Mouse (Mus musculus): ENCODE measurements around the gene Kcnj4. TPM values are rescaled to one million over a fixed set of nuclear protein-coding genes. Genes with fewer than 3 reads are reported as not detected.
A peak's percentile ranks its signal among the peaks of the same experiment; 100 is the strongest.

The Kcnj4 gene
- polyA plus RNA-seq, 1 experiment from 2014 or later: 0.18 TPM

DNA sequence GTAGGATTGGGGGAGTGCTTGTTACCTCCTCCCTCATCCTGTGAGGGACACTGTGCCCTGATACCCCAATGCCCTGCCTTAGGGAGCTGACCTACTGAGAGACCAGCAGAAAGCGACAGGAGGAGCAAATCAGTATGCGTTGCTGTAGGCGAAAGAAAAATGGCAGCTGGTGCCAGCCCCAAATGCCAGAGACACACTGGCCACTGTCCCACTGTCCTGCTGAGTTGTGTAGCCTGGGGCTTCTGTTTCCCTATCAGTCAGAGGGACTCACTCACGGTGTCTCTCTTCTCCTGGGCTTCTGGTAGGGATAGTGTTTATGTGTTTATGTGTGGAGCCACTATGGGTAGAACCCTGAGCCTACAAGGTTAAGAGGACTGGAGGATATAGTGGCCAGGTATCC is 12.7 kb upstream of the Kcnj4 start:
- WGBS: 74% methylated on average over 4 of the region's 4 CpGs
- Histone ChIP-seq H3K4me2 (ENCODE audit: low read length) (no peak overlapping the region), H3K9ac (ENCODE audit: low read length) (no peak overlapping the region), H3K4me1 (ENCODE audit: control insufficient read depth, insufficient read depth, low read length) (peaks cover 11% of the 10 kb centered on the region), H3K9me3 (replicated peaks; ENCODE audit: control insufficient read depth, low read length) (no peaks in the 10 kb centered on the region), H3K27me3 (replicated peaks; ENCODE audit: control insufficient read depth, insufficient read depth, low read length) (peaks cover 42% of the 10 kb centered on the region), H3K27ac (ENCODE audit: low read depth, low read length) (no peak overlapping the region), H3K36me3 (ENCODE audit: control insufficient read depth, insufficient read depth, low read length) (no peaks in the 10 kb centered on the region), H3K4me3 (ENCODE audit: low read depth, low read length) (no peak overlapping the region)
- DNase-seq (ENCODE audit: low spot score): no peak
- ATAC-seq: no peak

- H3K4me2 ChIP-seq (ENCODE audit: low read length): peak within 1 kb of the TSS; percentile 81
- peaks cover 53% of the 10 kb centered on the region for H3K27me3 ChIP-seq (replicated peaks; ENCODE audit: control insufficient read depth, insufficient read depth, low read length)
- peak within 1 kb of the TSS; percentile 41 for H3K4me3 ChIP-seq (ENCODE audit: low read depth, low read length)
- 1% methylated on average over 71 of the region's 71 CpGs for WGBS
- H3K9ac ChIP-seq (ENCODE audit: low read length): peak within 1 kb of the TSS; percentile 48
- peak; percentile 58 for DNase-seq (ENCODE audit: low spot score)
- peak; percentile 49; the same call in 1 of the 2 replicates for ATAC-seq
- peaks cover 11% of the 10 kb centered on the region for H3K4me1 ChIP-seq (ENCODE audit: control insufficient read depth, insufficient read depth, low read length)
- H3K36me3 ChIP-seq (ENCODE audit: control insufficient read depth, insufficient read depth, low read length): no peaks in the 10 kb centered on the region
- no peaks in the 10 kb centered on the region for H3K9me3 ChIP-seq (replicated peaks; ENCODE audit: control insufficient read depth, low read length)
- H3K27ac ChIP-seq (ENCODE audit: low read depth, low read length): no peak within 1 kb of the TSS
These were observed 11.4 kb upstream of the Kcnj4 start, which contains the start of gene Kdelr3 for GRCm38 (mm10) chr15:79516171-79517096. Kdelr3 (plus strand) TSS chr15:79516411.

DNA sequence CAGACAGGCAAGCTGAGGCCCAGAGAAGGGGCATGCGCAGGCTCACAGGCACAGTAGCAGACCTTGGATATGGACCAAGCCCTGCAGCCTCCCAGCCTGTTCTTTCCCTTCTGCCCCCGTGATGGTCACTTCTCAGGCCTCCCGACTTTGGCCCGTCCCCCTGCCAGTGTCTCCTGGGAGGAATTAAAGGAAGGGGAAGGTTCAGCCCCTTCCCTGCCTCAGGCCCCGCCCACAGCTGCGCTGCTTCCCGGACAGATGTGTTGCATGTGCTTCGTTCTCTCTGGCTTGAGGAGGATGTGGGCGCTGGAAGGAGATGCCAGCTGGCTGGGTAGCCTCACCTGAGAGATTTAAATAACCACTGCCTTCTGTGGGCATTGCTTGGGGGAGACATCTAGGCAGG is 8.9 kb upstream of the Kcnj4 start:
- DNase-seq (ENCODE audit: low spot score) (no peak), ATAC-seq (no peak)
- Histone ChIP-seq H3K9me3 (replicated peaks; ENCODE audit: control insufficient read depth, low read length) (no peaks in the 10 kb centered on the region), H3K27ac (ENCODE audit: low read depth, low read length) (no peak overlapping the region), H3K9ac (ENCODE audit: low read length) (0 out of 2 replicates have a peak overlapping the region, but pooled peaks have one; percentile 5), H3K27me3 (replicated peaks; ENCODE audit: control insufficient read depth, insufficient read depth, low read length) (peaks cover 69% of the 10 kb centered on the region), H3K4me2 (ENCODE audit: low read length) (no peak overlapping the region), H3K4me1 (ENCODE audit: control insufficient read depth, insufficient read depth, low read length) (peaks cover 14% of the 10 kb centered on the region), H3K4me3 (ENCODE audit: low read depth, low read length) (no peak overlapping the region), H3K36me3 (ENCODE audit: control insufficient read depth, insufficient read depth, low read length) (no peaks in the 10 kb centered on the region)
- WGBS: 9% methylated on average over 9 of the region's 9 CpGs

GRCm38 (mm10) chr15:79511553-79512320 is 6.7 kb upstream of the Kcnj4 start:
- Histone ChIP-seq H3K4me2 (ENCODE audit: low read length) (peak overlapping the region; percentile 71), H3K4me3 (ENCODE audit: low read depth, low read length) (peak overlapping the region; percentile 36), H3K9me3 (replicated peaks; ENCODE audit: control insufficient read depth, low read length) (no peaks in the 10 kb centered on the region), H3K27me3 (replicated peaks; ENCODE audit: control insufficient read depth, insufficient read depth, low read length) (peaks cover 70% of the 10 kb centered on the region), H3K4me1 (ENCODE audit: control insufficient read depth, insufficient read depth, low read length) (peaks cover 11% of the 10 kb centered on the region), H3K27ac (ENCODE audit: low read depth, low read length) (no peak overlapping the region), H3K9ac (ENCODE audit: low read length) (peak overlapping the region; percentile 46), H3K36me3 (ENCODE audit: control insufficient read depth, insufficient read depth, low read length) (no peaks in the 10 kb centered on the region)
- 1% methylated on average over 61 of the region's 61 CpGs for WGBS
- DNase-seq (ENCODE audit: low spot score): peak; percentile 93
- ATAC-seq: peak; percentile 87

DNA sequence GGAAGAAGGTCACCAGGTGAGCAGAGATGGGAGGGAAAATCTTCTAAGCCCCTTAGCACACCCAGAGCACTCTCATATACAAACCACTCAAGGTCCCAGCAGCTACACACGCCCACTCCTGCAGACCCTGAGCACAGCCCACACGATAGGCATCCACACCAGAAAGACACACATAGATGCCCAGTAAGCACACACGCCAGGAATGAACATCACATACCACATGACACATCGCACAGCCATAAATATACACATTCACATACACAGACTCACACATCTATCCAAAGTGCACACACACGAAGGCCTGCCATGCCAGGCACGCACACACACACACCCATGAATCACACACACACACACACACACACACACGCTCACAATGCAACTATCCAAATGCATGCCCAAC is 5.4 kb upstream of the Kcnj4 start:
- no peak overlapping the region for H3K9ac ChIP-seq (ENCODE audit: low read length)
- H3K9me3 ChIP-seq (replicated peaks; ENCODE audit: control insufficient read depth, low read length): no peaks in the 10 kb centered on the region
- H3K4me1 ChIP-seq (ENCODE audit: control insufficient read depth, insufficient read depth, low read length): peaks cover 8% of the 10 kb centered on the region
- no peak overlapping the region for H3K4me3 ChIP-seq (ENCODE audit: low read depth, low read length)
- WGBS: 84% methylated on average over 7 of the region's 7 CpGs
- H3K27me3 ChIP-seq (replicated peaks; ENCODE audit: control insufficient read depth, insufficient read depth, low read length): peaks cover 68% of the 10 kb centered on the region
- ATAC-seq: no peak
- no peak overlapping the region for H3K4me2 ChIP-seq (ENCODE audit: low read length)
- DNase-seq (ENCODE audit: low spot score): no peak
- H3K36me3 ChIP-seq (ENCODE audit: control insufficient read depth, insufficient read depth, low read length): no peaks in the 10 kb centered on the region
- no peak overlapping the region for H3K27ac ChIP-seq (ENCODE audit: low read depth, low read length)

DNA sequence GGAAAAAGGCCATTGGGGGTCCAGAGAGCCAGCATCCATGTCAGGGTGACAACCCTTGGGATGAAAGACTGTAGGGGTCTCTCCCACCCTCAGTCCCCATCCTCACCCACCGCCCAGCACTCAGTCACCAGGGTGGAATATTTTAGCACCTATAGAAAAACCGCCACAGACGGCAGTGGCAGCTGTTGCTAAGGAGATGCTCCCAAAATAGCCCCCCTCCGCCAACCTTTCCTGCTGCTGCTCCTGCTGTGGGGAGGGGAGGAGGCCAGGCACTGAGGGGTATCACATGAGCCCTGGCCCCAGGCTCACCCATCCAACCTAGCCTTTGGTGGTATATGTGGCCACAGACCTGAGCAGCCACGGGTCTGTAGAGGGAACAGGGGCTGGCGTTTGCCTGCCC is 5.0 kb upstream of the Kcnj4 start:
- no peak for DNase-seq (ENCODE audit: low spot score)
- ATAC-seq: no peak
- H3K9me3 ChIP-seq (replicated peaks; ENCODE audit: control insufficient read depth, low read length): no peaks in the 10 kb centered on the region
- 31% methylated on average over 6 of the region's 6 CpGs for WGBS
- peaks cover 70% of the 10 kb centered on the region for H3K27me3 ChIP-seq (replicated peaks; ENCODE audit: control insufficient read depth, insufficient read depth, low read length)
- peaks cover 9% of the 10 kb centered on the region for H3K4me1 ChIP-seq (ENCODE audit: control insufficient read depth, insufficient read depth, low read length)
- H3K27ac ChIP-seq (ENCODE audit: low read depth, low read length): no peak overlapping the region
- H3K36me3 ChIP-seq (ENCODE audit: control insufficient read depth, insufficient read depth, low read length): no peaks in the 10 kb centered on the region
- H3K9ac ChIP-seq (ENCODE audit: low read length): no peak overlapping the region
- no peak overlapping the region for H3K4me2 ChIP-seq (ENCODE audit: low read length)
- H3K4me3 ChIP-seq (ENCODE audit: low read depth, low read length): no peak overlapping the region

- WGBS: 50% methylated on average over 21 of the region's 31 CpGs
- no peak overlapping the region for H3K9ac ChIP-seq (ENCODE audit: low read length)
- ATAC-seq (no peak), DNase-seq (ENCODE audit: low spot score) (no peak)
- no peak overlapping the region for H3K27ac ChIP-seq (ENCODE audit: low read depth, low read length)
- H3K4me3 ChIP-seq (ENCODE audit: low read depth, low read length): no peak overlapping the region
- no peaks in the 10 kb centered on the region for H3K9me3 ChIP-seq (replicated peaks; ENCODE audit: control insufficient read depth, low read length)
- H3K36me3 ChIP-seq (ENCODE audit: control insufficient read depth, insufficient read depth, low read length): no peaks in the 10 kb centered on the region
- H3K4me2 ChIP-seq (ENCODE audit: low read length): no peak overlapping the region
- H3K4me1 ChIP-seq (ENCODE audit: control insufficient read depth, insufficient read depth, low read length): peaks cover 9% of the 10 kb centered on the region
- peaks cover 66% of the 10 kb centered on the region for H3K27me3 ChIP-seq (replicated peaks; ENCODE audit: control insufficient read depth, insufficient read depth, low read length)
These were observed 2.2 kb upstream of the Kcnj4 start for GRCm38 (mm10) chr15:79507055-79507828.

- Histone ChIP-seq H3K4me2 (ENCODE audit: low read length) (peak overlapping the region; percentile 99; the same call in 1 of the 2 replicates), H3K27me3 (replicated peaks; ENCODE audit: control insufficient read depth, insufficient read depth, low read length) (peaks cover 60% of the 10 kb centered on the region), H3K36me3 (ENCODE audit: control insufficient read depth, insufficient read depth, low read length) (no peaks in the 10 kb centered on the region), H3K9ac (ENCODE audit: low read length) (no peak overlapping the region), H3K4me3 (ENCODE audit: low read depth, low read length) (peak overlapping the region; percentile 52; the same call in 1 of the 2 replicates), H3K27ac (ENCODE audit: low read depth, low read length) (no peak overlapping the region), H3K9me3 (replicated peaks; ENCODE audit: control insufficient read depth, low read length) (no peaks in the 10 kb centered on the region), H3K4me1 (ENCODE audit: control insufficient read depth, insufficient read depth, low read length) (peaks cover 9% of the 10 kb centered on the region)
- no peak; the same call in 1 of the 2 replicates for ATAC-seq
- WGBS: 38% methylated on average over 7 of the region's 7 CpGs
- DNase-seq (ENCODE audit: low spot score): no peak
These were observed 1.4 kb upstream of the Kcnj4 start for GRCm38 (mm10) chr15:79506460-79506859.

Measured in forebrain, embryonic 14.5 days (tissue).